Mouse (Mus musculus) heart, adult 18-20 months (tissue): ENCODE measurements around the gene Atp23. TPM values are rescaled to one million over a fixed set of nuclear protein-coding genes. Genes with fewer than 3 reads are reported as not detected.
A peak's percentile ranks its signal among the peaks of the same experiment; 100 is the strongest.

Experiments
- DNase-seq, 2 experiments: peaks; one replicate each; pipeline ENCODE4 v3.0.0; 2021 to 2022; ENCODE audit warnings: mixed read lengths in 1 of 2
- long read RNA-seq, 2 experiments: library from polyadenylated mRNA; stranded (forward); transcript quantifications; one replicate each; pipeline ENCODE4 v2.0.0; 2021
- total RNA-seq, 2 experiments: library from RNA; stranded (reverse); gene quantifications; 2 replicates each; pipeline ENCODE4 v1.2.3; 2021

Atp23 gene
- total RNA-seq, result 1 to 10 TPM; 4.2 to 5.1 TPM
- long read RNA-seq, experiment 1, transcript Atp23-202 (6 exons, 1,043 nt), result major isoform, 5 of 9 reads
- long read RNA-seq, experiment 1, partial matches to known transcripts, result 1 of 9 reads
- long read RNA-seq, experiment 1, other reads (novel, unspliced or antisense), result 2 of 9 reads
- long read RNA-seq, experiment 2, transcript Atp23-202 (6 exons, 1,043 nt), result major isoform, 5 of 10 reads
- long read RNA-seq, experiment 2, partial matches to known transcripts, result 2 of 10 reads
- long read RNA-seq, experiment 2, other reads (novel, unspliced or antisense), result 2 of 10 reads

GRCm38 (mm10) chr10:126900821-126901487 lies at the start of gene Atp23:
TSS of gene Atp23 (minus strand) at chr10:126901355.
- DNase-seq, result peak; percentile 94 to 97

DNA sequence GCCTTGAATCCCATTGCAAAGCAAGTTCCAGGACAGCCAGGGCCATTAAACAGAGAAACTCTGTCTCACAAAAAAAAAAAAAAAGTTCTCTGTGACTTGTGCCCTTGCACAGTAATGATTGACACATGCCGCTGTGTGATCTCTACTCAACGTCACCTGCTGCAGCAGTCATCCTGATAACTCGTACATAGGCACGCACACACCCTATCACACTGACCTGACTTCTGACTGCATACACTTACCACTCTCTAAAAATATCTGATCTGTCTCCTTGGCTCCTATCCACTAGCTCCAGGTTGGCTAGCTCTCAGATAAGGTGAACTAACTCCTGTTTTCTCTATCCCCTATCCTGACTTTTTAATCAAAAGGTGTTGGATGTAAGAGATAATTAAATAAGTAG lies 49.4 kb upstream of the Atp23 start:
- DNase-seq, result peak; percentile 47 to 57

GRCm38 (mm10) chr10:126949824-126950223 lies 48.7 kb upstream of the Atp23 start:
- no peak for DNase-seq

DNA sequence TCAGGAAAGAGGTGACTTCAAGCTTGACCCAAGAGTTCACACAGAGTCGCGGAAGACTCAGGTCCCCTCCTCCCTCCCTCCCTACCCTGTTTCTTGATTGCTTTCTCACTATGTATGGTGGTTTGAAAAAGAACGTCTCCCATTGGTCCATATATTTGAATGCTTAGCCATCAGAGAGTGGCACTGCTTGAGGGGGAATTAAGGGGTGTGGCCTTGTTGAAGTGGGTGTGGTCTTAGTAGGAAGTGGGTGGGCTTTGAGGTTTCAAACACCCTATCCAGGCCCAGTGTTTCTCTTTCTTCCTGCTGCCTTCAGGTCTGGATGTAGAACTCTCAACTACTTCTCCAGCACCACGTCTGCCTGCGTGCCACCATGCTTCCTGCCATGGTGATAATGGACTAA lies 44.4 kb upstream of the Atp23 start:
- DNase-seq, result no peak

DNA sequence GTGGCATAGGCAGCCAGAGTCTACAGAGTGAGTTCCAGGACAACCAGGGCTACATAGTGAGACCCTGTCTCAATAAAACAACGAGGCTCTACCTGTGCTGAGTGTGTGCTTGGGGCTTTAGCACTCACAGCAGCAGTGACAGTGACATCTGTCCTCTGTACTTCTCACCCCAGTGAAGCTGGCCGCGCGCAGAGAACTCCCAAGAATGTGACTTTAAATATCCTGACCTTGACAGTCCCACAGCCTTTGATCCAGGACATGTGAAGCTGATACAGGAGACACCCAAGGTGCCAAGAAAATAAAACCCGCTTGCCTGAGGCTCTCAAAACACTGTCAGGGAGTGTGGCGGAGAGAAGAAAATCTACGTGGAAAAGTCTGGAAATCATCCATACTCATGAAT lies 39.8 kb upstream of the Atp23 start:
- DNase-seq, result peak in 1 of 2 experiments; percentile 62

GRCm38 (mm10) chr10:126935556-126936381 lies 34.6 kb upstream of the Atp23 start:
- no peak for DNase-seq

DNA sequence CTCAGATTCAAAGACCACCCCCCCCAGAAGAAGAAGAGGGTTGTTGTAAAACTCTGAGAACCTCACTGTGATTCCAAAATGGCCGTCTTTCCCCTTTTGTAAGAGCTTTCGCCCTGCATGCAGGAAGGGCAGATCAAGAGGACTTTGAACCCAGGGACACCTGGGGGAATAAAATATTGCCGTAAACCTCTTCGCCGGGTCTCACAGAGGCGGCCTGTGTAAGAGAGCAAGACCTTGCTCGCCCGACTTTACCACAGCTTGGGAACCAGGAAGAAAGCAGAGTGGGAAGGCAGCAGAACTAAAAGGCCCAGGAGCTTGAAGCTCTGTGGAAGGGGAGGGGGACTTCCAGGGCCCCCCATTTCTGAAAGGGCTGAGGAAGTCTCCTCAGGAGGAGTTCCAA lies 34.0 kb upstream of the Atp23 start:
- DNase-seq, result no peak

DNA sequence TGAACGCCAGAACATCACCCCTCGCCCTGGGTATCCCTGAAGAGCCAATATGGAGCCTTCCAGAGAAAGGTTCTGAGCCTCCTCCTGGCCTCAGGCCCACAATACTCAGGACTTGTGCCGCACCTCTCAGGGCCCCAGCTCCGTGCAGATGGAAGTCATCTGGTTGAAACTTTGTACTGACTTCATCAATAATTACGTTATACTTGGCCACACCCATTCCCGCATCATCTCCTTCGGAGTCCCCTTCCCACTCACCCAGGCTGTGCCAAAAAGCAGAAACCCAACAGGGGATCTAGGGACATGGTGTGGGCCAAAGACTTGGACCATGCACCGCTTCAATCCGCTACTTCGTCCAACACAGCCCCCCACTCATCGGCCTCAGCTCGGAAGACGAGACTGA lies 33.4 kb upstream of the Atp23 start:
- no peak for DNase-seq

- peak; percentile 37 to 55 for DNase-seq
Measured at GRCm38 (mm10) chr10:126931760-126932139, 30.6 kb upstream of the Atp23 start.

DNA sequence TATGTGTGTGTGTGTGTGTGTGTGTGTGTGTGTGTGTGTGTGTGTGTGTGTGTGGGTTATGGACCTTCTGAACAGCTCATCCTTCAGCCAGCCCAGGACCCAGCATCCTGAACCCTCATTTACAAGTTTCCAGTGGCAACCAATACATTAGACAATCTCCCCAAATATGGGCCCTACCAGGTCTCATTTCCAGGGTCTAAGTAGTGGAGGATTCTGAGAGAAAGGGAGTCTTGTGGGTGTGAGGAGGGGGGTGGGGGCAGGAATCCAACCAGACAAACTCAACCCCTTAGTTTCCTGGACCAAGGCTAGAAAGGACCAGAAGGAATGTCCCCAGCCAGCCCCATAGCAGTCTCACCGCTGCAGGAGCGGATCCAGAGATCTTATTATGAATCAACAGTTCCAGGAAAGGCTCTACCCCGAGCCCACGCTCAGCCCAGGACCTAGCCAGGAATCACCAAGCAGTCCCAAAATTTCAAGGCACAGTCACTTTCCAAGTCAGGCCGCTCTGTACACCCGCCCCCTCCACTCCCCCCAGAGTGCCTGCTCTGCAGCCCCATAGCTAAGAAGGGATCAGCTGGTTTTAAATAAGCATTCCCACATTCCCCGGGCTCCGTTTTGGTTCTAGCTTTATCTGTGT lies 30.1 kb upstream of the Atp23 start:
- peak; percentile 55 to 58 for DNase-seq

- DNase-seq, result peak; percentile 54 to 64
Measured at GRCm38 (mm10) chr10:126930270-126931121, 29.3 kb upstream of the Atp23 start.

DNA sequence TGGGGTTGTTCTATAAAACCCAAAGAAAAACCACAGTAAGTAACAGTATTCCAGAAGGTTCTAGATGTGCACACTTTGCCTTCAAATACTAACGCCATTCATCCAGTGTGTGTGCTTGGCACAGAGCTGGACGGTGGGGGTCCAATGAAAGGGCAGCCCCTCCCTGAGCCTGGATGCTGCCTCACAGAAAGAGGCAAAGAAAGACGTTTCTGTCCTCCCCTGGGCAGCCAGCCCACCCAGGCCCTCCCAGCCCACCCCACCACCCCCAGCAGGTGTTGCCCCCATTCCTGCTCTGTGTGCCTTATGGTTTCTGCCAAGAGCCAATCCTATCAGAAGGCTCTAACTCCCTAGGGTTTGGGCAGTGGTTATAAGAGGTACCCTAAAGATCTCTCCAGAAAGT lies 28.4 kb upstream of the Atp23 start:
- DNase-seq, result no peak

DNA sequence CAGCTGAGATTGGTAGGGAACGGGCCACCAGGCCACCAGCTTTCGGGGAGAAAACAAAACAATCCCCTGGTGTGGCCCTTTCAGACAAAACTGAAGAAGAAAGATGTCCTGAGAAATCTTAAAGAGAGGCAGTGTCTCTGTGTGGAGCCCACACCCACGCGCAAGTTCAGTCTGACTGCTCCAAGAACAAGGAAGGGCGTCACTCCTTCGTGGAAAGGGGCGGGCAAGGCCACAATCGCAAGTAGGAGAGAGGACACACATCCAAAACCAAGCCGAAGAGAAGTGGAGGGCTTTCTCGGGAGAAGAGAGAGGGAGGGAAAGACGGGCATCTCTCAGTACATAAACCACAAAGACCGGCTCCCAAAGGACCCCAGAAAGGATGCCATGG lies 27.7 kb upstream of the Atp23 start:
- peak in 1 of 2 experiments; percentile 89 for DNase-seq

DNA sequence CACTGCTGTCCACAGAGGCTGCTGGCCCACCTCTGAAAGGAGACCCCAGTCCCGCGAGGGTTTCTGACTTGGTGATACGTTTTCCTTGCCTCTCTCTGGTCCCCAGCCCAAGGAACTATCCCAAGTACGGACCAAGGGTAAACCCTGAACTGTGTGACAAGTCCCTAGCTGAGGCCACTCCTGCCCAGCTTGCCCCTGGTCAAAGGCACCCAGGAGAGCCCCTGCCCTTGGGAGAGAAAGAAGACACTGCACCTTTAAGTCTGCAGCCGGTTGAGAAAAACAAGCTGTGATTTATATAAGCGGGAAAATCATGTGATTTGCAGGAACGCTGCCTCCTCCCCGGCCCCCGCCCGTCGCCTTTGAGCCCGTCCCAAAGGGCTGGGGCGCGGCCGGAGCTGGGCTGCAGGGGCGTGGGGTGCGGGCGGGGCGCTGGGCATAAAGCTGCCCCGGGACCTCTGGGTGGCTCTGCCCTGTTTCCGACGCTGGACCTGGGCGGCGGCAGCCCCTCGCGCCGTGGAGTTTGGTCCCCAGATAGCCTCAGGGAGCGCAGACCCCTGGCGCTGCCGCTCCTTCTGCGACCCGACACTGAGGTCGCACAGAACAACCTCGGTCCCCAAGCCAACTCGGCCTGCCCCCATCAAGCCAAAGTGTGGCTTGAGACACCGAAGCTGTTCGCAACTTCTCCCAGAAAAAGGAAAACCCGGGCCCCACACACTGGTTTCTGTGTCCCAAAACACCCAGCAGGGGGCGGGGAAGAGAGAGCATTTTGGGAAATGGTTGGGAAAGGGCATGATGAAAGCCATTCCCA lies 27.1 kb upstream of the Atp23 start:
- DNase-seq, result peak; percentile 94 to 95

- peak; percentile 55 to 67 for DNase-seq
Measured at GRCm38 (mm10) chr10:126927101-126927961, 26.2 kb upstream of the Atp23 start.

DNA sequence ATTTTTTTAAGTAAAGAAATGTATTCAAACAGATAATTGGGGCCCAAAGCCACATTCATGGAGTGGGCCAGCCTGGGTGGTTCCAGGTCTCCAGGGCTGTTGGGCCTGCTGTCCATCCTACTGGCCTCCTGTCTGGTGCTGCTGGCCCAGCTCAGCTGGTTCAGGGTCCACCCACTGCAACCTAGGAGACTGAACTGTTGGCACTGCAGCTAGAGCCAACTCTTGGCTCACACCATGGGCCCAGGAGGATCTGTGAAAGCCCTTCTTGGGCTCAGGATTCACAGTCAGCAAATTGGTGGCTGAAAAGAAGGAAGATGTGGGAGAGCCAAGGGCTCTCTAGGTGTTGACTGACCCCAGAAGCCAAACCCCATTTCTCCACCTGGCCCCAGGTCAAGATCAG lies 24.2 kb upstream of the Atp23 start:
- DNase-seq, result no peak

DNA sequence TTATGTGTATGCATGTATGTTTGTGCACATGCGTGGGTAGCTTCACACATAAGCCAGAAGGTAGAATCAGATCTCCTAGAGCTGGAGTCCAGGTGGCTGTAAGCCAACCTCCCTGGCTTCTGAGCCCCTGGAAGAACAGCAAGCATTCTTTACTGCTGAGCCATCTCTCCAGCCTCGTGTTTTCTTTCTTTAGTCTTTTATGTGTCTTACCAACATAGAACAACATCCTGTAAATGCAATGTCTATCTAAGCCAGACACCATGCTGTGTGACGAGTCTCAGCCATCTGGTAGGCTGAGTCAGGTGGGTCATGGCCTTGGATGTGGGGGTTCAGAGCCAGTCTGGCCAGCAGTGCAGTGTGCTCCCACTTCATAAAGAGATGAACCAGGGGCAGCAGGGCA lies 22.9 kb upstream of the Atp23 start:
- DNase-seq, result peak in 1 of 2 experiments; percentile 33

DNA sequence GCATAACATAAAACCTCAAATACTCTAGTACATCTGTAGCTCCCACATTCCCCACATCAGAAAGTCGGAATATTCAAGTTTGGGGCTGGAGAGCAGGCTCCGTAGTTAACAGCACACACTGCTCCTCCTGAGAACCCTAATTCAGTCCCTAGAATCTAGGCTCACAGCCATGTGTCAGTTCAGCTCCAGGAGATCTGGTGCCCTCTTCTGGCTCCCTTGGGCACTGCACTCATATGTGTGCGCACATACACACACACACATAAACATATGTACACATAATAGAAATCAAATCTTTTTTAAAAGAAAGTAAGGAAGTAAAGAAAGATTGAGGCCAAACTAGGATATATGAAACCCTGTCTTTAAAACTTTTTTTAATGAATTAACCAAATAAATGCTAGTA lies 19.1 kb upstream of the Atp23 start:
- no peak for DNase-seq

DNA sequence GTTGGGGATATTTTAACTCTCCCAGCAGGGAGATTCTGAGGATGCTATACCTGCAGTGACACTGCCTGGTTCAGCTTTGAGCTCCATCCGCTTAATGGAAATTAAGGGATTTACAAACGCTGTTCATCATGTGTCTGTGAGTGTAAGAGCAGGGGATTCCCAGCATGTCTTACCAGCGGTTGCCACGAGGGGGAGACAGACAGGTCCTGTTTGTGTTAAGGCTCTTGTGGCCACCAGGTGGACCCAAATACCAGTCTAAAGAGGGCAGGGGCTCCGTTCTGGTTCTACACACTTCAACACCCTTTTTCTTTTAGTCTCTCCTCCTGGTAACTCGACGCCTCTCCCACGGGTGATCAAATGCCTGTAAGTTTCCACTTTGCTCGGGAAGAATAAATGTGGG lies 17.9 kb upstream of the Atp23 start:
- DNase-seq, result peak; percentile 91 to 98

- no peak for DNase-seq
Measured at GRCm38 (mm10) chr10:126914288-126914687, 13.1 kb upstream of the Atp23 start.
